Mouse (Mus musculus): ENCODE data around the gene Spen.

Spen gene

DNA sequence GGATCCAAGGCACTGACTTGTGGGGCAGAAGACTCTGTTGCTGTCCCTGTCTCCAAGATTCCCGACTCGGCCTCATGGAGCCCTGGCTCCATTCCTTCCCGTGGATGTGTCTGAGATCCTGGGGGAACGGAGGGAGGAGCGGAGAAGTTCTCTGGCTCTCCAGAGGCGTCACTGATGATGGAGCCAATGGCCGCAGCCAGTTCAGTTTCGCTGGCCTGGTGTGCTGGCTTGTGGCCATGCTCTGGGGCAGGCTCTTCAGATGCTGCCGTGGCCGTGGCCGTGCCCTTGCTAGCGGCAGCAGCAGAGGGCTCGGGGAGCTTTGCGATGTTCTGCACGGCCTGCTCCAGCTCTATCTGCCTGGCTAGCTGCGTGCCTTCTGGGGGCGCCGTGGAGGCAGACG lies 64.0 kb downstream of the Spen start:
- no peak for DNase-seq (ENCODE audit: low spot score in 2 of 2)

GRCm38 (mm10) chr4:141472641-141473321 lies 65.6 kb downstream of the Spen start:
- no peak for DNase-seq (ENCODE audit: low spot score in 2 of 2)

GRCm38 (mm10) chr4:141471491-141471890 lies 66.9 kb downstream of the Spen start:
- DNase-seq (ENCODE audit: low spot score in 2 of 2): no peak

DNA sequence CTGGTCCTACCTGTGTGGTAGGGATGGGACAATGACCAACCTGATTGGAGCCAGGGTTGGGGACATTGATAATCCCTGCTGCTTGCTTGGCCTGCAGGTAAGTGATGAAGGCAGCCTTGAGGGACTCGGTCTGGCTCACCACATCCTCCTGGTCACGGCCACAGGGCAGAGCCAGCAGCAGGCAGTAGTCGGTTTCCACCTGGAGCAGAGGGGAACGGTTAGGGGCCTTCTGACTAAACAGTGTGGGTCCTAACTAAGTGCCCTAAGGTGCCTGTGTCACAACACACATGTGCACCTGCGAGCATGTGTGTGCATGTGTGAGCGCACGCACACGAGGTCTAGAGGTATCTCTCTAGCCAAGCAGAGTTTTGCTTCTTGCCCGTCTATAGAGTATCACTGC lies 69.1 kb downstream of the Spen start:
- DNase-seq (ENCODE audit: low spot score in 2 of 2): no peak

GRCm38 (mm10) chr4:141468576-141468975 lies 69.8 kb downstream of the Spen start:
- DNase-seq (ENCODE audit: low spot score in 2 of 2): no peak

- DNase-seq (ENCODE audit: low spot score in 2 of 2): no peak
These were observed 70.8 kb downstream of the Spen start for GRCm38 (mm10) chr4:141467581-141467927.

DNA sequence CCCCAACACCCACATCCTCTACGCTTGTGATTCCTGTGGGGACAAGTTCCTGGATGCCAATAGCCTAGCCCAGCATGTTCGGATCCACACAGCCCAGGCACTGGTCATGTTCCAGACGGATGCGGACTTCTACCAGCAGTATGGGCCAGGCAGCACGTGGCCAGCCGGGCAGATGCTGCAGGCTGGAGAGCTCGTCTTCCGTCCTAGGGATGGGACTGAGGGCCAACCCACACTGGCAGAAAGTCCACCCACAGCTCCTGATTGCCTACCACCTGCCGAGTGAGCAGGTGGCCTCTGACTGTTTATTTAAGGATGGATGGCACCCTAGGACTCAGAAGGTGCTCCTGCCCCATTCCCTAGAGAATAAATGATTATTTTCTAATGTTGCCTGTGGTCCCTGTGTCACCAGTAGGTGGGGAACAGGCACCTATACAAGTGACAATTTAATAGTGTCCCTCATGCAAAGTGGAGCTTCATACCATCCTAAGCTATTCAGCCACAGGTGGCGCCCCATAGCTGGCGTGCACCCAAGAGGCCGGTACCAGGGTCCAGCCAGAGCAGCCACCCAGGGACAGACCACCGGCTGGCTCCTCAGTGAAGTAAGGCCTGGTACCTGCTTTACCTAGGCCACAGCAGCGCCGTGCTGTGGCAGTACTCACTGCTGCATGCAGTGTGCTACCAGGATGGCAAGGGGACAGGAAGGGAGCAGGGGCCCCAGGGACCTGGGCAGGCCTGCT lies 71.4 kb downstream of the Spen start:
- DNase-seq (ENCODE audit: low spot score in 2 of 2): no peak

- no peak for DNase-seq (ENCODE audit: low spot score in 2 of 2)
These were observed 72.1 kb downstream of the Spen start for GRCm38 (mm10) chr4:141466289-141466795.

DNA sequence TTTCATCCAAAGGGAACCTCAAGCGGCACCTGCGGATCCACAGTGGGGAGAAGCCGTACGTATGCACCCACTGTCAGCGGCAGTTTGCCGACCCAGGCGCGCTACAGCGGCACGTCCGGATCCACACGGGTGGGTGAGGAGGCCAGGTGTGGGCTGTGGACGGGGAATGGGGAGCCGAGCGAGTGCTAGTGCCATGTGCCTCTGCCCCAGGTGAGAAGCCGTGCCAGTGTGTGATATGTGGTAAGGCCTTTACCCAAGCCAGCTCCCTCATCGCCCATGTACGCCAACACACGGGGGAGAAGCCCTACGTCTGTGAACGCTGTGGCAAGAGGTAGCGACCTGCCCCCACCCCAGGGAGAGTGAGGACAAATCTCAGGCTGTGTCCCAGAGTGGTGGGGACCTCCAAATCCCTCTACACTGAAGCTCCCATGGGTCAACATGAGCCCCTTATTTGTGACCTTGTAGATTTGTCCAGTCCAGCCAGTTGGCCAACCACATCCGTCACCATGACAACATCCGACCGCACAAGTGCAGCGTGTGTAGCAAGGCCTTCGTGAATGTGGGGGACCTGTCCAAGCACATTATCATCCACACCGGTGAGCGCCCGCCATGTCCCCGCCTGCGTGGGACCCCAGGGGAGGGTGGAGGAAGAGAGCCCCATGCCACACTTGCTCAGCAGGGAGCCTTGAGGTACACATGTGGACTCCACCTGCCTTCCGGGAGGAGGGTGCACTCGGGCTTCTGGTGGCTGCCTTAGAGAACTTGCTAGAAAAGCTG lies 72.7 kb downstream of the Spen start:
- DNase-seq (ENCODE audit: low spot score in 2 of 2): no peak

- DNase-seq (ENCODE audit: low spot score in 2 of 2): no peak
These were observed 73.7 kb downstream of the Spen start for GRCm38 (mm10) chr4:141464722-141465121.

DNA sequence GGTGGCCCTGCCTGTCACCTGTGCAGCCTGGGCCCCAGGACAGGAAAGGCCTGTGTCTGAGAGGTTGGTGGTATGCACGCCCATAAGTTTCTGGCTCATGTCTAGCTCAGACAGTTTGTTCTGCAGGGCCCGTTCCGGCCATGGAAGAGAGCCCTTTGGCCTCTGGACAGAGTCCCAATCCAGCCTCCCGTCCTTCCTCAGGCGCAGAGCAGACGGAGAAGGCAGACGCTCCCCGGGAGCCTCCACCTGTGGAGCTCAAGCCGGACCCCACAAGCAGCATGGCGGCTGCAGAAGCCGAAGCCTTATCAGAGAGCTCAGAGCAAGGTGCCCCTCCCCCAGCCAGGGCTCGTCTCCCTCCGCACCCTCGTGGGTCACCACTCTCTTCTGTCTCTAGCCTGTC lies 74.9 kb downstream of the Spen start:
- no peak for DNase-seq (ENCODE audit: low spot score in 2 of 2)

DNA sequence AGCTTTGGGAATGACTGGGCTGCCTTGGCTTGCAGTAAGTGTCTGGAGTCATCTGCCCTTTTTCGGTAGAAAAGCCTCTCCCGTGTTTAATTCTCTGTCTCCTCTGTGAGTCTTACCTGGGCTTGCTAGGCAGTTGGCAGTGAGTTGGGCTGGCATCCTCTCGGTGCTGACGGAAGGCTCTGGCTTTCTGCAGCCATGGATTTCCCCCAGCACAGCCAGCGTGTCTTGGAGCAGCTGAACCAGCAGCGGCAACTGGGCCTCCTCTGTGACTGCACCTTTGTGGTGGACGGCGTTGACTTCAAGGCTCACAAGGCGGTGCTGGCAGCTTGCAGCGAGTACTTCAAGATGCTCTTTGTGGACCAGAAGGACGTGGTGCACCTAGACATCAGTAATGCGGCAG lies 76.8 kb downstream of the Spen start:
- DNase-seq (ENCODE audit: low spot score in 2 of 2): no peak

GRCm38 (mm10) chr4:141461088-141461487 lies 77.3 kb downstream of the Spen start:
- DNase-seq (ENCODE audit: low spot score in 2 of 2): no peak

- no peak for DNase-seq (ENCODE audit: low spot score in 2 of 2)
These were observed 77.9 kb downstream of the Spen start for GRCm38 (mm10) chr4:141460481-141460880.

- DNase-seq (ENCODE audit: low spot score in 2 of 2): no peak
These were observed 78.6 kb downstream of the Spen start for GRCm38 (mm10) chr4:141459766-141460165.

GRCm38 (mm10) chr4:141458888-141459287 lies 79.5 kb downstream of the Spen start:
- DNase-seq (ENCODE audit: low spot score in 2 of 2): no peak

- peak; percentile 57 to 59 for DNase-seq (ENCODE audit: low spot score in 2 of 2)
These were observed 80.2 kb downstream of the Spen start for GRCm38 (mm10) chr4:141458236-141458635.

DNA sequence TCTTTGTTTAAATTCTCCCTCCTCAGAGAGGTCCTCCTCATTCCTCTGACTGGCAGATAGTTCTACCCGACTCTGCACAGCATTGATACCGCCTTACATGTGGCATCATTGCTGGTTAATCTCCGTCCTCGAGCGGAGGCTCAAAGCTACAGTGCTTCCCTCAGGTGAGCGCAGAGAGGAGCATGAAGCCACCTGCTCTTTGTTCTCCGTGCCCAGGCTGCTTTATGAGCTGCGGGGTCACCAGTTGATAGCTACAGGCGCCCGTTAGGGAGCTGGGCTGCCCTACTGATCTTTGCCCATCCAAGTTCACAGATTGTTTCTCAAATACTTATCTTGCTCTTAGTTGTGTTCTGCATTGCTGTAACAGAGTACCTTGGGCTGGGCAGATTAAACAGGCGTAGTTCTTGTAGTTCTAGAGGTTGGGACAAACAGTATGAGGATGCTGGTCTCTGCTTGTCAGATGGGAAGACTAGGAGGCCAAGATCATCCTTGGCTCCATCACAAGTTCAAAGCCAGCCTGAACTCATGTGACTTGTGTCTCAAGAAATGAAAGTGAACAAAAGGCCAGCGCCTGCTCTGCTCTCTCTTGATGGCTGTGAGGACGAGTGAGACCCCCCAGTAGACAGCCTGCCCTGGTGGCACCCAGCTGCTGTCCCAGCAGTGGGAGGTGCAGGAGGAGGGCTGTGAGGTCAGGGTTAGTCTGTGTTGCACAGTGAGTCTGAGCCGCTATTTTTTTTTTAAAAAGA lies 82.0 kb downstream of the Spen start:
- no peak for DNase-seq (ENCODE audit: low spot score in 2 of 2)

DNA sequence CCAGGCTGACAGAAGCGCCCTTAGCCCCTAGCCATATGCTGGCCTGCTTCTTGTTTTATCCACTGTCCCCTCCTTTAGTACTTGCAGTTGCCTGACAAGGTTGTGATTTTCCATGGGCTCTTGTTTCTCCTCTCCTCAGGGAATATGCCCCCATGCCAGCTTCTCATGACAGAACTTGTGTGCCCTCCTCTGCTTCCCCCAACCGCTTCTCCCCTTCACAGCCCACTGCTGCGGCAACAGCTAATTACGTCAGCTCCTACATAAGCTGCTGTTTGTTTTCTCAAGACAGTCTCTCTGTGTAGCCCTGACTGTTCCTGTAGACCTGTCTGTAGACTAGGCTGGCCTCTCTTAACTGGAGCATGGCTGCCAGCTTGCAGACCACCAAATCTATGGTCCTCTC lies 82.9 kb downstream of the Spen start:
- DNase-seq (ENCODE audit: low spot score in 2 of 2): no peak

GRCm38 (mm10) chr4:141454581-141455350 lies 83.6 kb downstream of the Spen start:
- no peak for DNase-seq (ENCODE audit: low spot score in 2 of 2)

- DNase-seq (ENCODE audit: low spot score in 2 of 2): no peak
These were observed 86.4 kb downstream of the Spen start for GRCm38 (mm10) chr4:141451916-141452450.

All from heart, adult 9 months (tissue).